10 mouse cellular contexts compared by ENCODE assay signal in genomic region chr6:127094565-127094964, GRCm38 (mm10). TPM values are rescaled to one million over a fixed set of nuclear protein-coding genes. Genes with fewer than 3 reads are reported as not detected.
DNase-seq lines count a peak whose midpoint lies in the region; ATAC-seq and TF ChIP-seq lines count a peak whose summit lies in the region.
"Had no signal": no experiment of that assay in that cellular context is flagged by ENCODE, and none has a peak within 500 bp of the region (broad histone marks: within the 10 kb centered on the region; RNA-seq: fewer than 3 reads in every experiment).

No protein-coding gene starts in this region.

- peak; percentile 12 for TF ChIP-seq RAD21 in CH12.LX (IDR thresholded peaks at IDR 0.05; ENCODE audit: low read depth, low read length)

- intact Hi-C loops in gastrocnemius, adult 2 months (cut with DNase I), result no loop called here

- no peaks in the 10 kb centered on the region for H3K4me1 ChIP-seq in liver, embryonic 14.5 days (replicated peaks; ENCODE audit: control insufficient read depth in 2 of 2, insufficient read depth in 2 of 2, low read length in 1 of 2)
- no peaks in the 10 kb centered on the region for H3K4me1 ChIP-seq in CH12.LX (ENCODE audit: control insufficient read depth in 1 of 2, insufficient read depth in 2 of 2)
- no peaks in the 10 kb centered on the region for H3K4me1 ChIP-seq in forebrain, embryonic 15.5 days
- H3K4me1 ChIP-seq: megakaryocyte, embryonic 14.5 days had no signal

- peak; percentile 46 for DNase-seq in gastrocnemius, adult 2 months
- DNase-seq in gastrocnemius, adult 8-10 months (ENCODE audit: low spot score in 2 of 2), result no peak
- no peak for DNase-seq in liver, embryonic 14.5 days (ENCODE audit: low read depth in 3 of 3, low spot score in 3 of 3)
- DNase-seq in liver, result no peak
- no peak for DNase-seq in CH12.LX (ENCODE audit: extremely low read depth)
- DNase-seq in layer of hippocampus, adult 11-12 months (ENCODE audit: low spot score), result no peak
- DNase-seq: gastrocnemius, postnatal 25 days had no signal

- 0 out of 2 replicates have a peak overlapping the region, but pooled peaks have one; percentile 25 for H3K27ac ChIP-seq in gastrocnemius, adult 2 months
- no peak overlapping the region for H3K27ac ChIP-seq in liver, embryonic 14.5 days
- H3K27ac ChIP-seq in CH12.LX (ENCODE audit: insufficient read depth, low read depth), result no peak overlapping the region
- H3K27ac ChIP-seq in forebrain, embryonic 15.5 days (replicated peaks), result no peak overlapping the region

- H3K36me3 ChIP-seq in liver, embryonic 14.5 days (replicated peaks; ENCODE audit: control insufficient read depth, insufficient read depth, low read depth), result no peaks in the 10 kb centered on the region
- H3K36me3 ChIP-seq in CH12.LX (replicated peaks in 1 of 2; ENCODE audit: control insufficient read depth in 1 of 2, insufficient read depth in 1 of 2, low read length in 1 of 2), result peaks cover 19 to 48% of the 10 kb centered on the region in 2 experiments
- peaks cover 23% of the 10 kb centered on the region for H3K36me3 ChIP-seq in forebrain, embryonic 15.5 days

- in situ Hi-C loops in CH12.LX (cut with MboI; ENCODE audit: low pct_ligation_motif_present, low pct_unique_long_range_greater_than_20kb, low sequenced_read_pairs), result no loop called here

- H3K9me3 ChIP-seq in liver, embryonic 14.5 days (ENCODE audit: control insufficient read depth, low read length), result no peaks in the 10 kb centered on the region
- no peaks in the 10 kb centered on the region for H3K9me3 ChIP-seq in CH12.LX (replicated peaks; ENCODE audit: low read length)
- H3K9me3 ChIP-seq in forebrain, embryonic 15.5 days, result no peaks in the 10 kb centered on the region
- H3K9me3 ChIP-seq: megakaryocyte, embryonic 14.5 days had no signal

- H3K27me3 ChIP-seq in liver, embryonic 14.5 days (ENCODE audit: control insufficient read depth, insufficient read depth, low read length), result no peaks in the 10 kb centered on the region
- H3K27me3 ChIP-seq in CH12.LX (replicated peaks), result no peaks in the 10 kb centered on the region
- H3K27me3 ChIP-seq in forebrain, embryonic 15.5 days, result no peaks in the 10 kb centered on the region
- H3K27me3 ChIP-seq: megakaryocyte, embryonic 14.5 days had no signal

- no peak for TF ChIP-seq EP300 in liver, embryonic 14.5 days (IDR thresholded peaks at IDR 0.05; ENCODE audit: low read depth)
- no peak for TF ChIP-seq EP300 in CH12.LX (IDR thresholded peaks at IDR 0.05; ENCODE audit: low read length)

- no peak overlapping the region for H3K9ac ChIP-seq in liver, embryonic 14.5 days (replicated peaks)
- H3K9ac ChIP-seq in CH12.LX (ENCODE audit: insufficient read depth, low read depth), result no peak overlapping the region
- H3K9ac ChIP-seq in forebrain, embryonic 15.5 days (replicated peaks), result no peak overlapping the region

- 52% methylated on average over 7 of the region's 7 CpGs for WGBS in liver, embryonic 14.5 days (ENCODE audit: insufficient replicate concordance)
- WGBS in forebrain, embryonic 15.5 days, result 64% methylated on average over 7 of the region's 7 CpGs

- no peaks in the 10 kb centered on the region for H3K79me2 ChIP-seq in CH12.LX (replicated peaks; ENCODE audit: control insufficient read depth, extremely low read depth, insufficient read depth, poor library complexity, severe bottlenecking)

- no peak overlapping the region for H3K4me3 ChIP-seq in gastrocnemius, adult 2 months
- no peak overlapping the region for H3K4me3 ChIP-seq in liver, embryonic 14.5 days (ENCODE audit: insufficient read depth in 1 of 2, low read depth in 2 of 2, low read length in 2 of 2)
- H3K4me3 ChIP-seq in CH12.LX (replicated peaks in 1 of 3; ENCODE audit: low read depth in 2 of 3, low read length in 2 of 3, poor library complexity in 1 of 3), result no peak overlapping the region
- H3K4me3 ChIP-seq in forebrain, embryonic 15.5 days, result no peak overlapping the region
- H3K4me3 ChIP-seq: megakaryocyte, embryonic 14.5 days had no signal

- peak; percentile 57 for TF ChIP-seq CTCF in gastrocnemius, adult 2 months (IDR thresholded peaks at IDR 0.05)
- peak; percentile 57 for TF ChIP-seq CTCF in liver, embryonic 14.5 days (IDR thresholded peaks at IDR 0.05; ENCODE audit: low read depth)
- peak in 1 of 2 experiments; percentile 59; a peak in 2 of 4 replicates for TF ChIP-seq CTCF in CH12.LX (conservative IDR thresholded peaks at IDR 0.05 in 1 of 2, IDR thresholded peaks at IDR 0.05 in 1 of 2; ENCODE audit: low read depth in 2 of 2, low read length in 2 of 2)

- no peak for ATAC-seq in liver, embryonic 14.5 days (ENCODE audit: insufficient read depth)
- 0 out of 2 replicates have a peak, but pooled peaks have one; percentile 32 for ATAC-seq in common myeloid progenitor, adult 5-6 weeks (replicated peaks; ENCODE audit: low read depth, poor library complexity, severe bottlenecking)
- no peak for ATAC-seq in forebrain, embryonic 15.5 days (replicated peaks)

- no peak for TF ChIP-seq POLR2A in CH12.LX (IDR thresholded peaks at IDR 0.05; ENCODE audit: low read depth, low read length)

- H3K4me2 ChIP-seq in liver, embryonic 14.5 days (ENCODE audit: low read depth), result no peak overlapping the region
- no peak overlapping the region for H3K4me2 ChIP-seq in CH12.LX (ENCODE audit: insufficient read depth, low read depth, poor library complexity, severe bottlenecking)
- no peak overlapping the region for H3K4me2 ChIP-seq in forebrain, embryonic 15.5 days (replicated peaks)

- dilution Hi-C loops in CH12.LX (cut with MboI; ENCODE audit: extremely low pct_ligation_motif_present, extremely low pct_unique_long_range_greater_than_20kb, low sequenced_read_pairs), result no loop called here

TF ChIP-seq in CH12.LX, 34 proteins besides CTCF, POLR2A, EP300 and RAD21:
- TF ChIP-seq SMC3 (IDR thresholded peaks at IDR 0.05; ENCODE audit: low read depth, low read length) (peak; percentile 44), MAX (IDR thresholded peaks at IDR 0.05; ENCODE audit: low read length) (no peak), E2F4 (IDR thresholded peaks at IDR 0.05; ENCODE audit: insufficient replicate concordance, low read depth, low read length) (no peak), MYC (IDR thresholded peaks at IDR 0.05; ENCODE audit: low read depth, low read length) (no peak), TBP (conservative IDR thresholded peaks at IDR 0.05; ENCODE audit: low read depth, low read length) (no peak)

RNA-seq across cellular contexts. Expression of gene Tigar, which starts 14.8 kb away (rescaled TPM):
- total RNA-seq in gastrocnemius, adult 2 months (2021), result 100 to 1,000 TPM in 1 of 2 experiments, 10 to 100 TPM in 1; 76.6 to 103 TPM
- 100 to 1,000 TPM; 119 to 144 (median 138) TPM for total RNA-seq in gastrocnemius, adult 8-10 months (2022)
- 0.53 and 0.75 TPM in 2 replicates for polyA plus RNA-seq in liver, embryonic 14.5 days (2012; rRNA removed)
- polyA plus RNA-seq in liver, embryonic 14.5 days (2014; fragmentation: Nextera tagmentation; extraction: Ambion mirVana), result 0.29 and 0.43 TPM in 2 replicates
- total RNA-seq in CH12.LX (2012; rRNA removed) (8.9 and 12.4 TPM in 2 replicates), CH12.LX (2014; rRNA removed) (11.5 and 11.8 TPM in 2 replicates)
- 18.6 and 20.8 TPM in 2 replicates for polyA plus RNA-seq in CH12.LX (2012; ENCODE audit: insufficient read length, low read depth)
- 4.1 and 4.8 TPM in 2 replicates for total RNA-seq in common myeloid progenitor, adult 5-6 weeks (2017)
- polyA plus RNA-seq in forebrain, embryonic 15.5 days (2015; fragmentation: Nextera tagmentation; extraction: Ambion mirVana), result 9.2 and 10.0 TPM in 2 replicates

RNA-seq across cellular contexts. Expression of gene Fgf23, which starts 21.9 kb away (rescaled TPM):
- not detected for total RNA-seq in gastrocnemius, adult 2 months (2021)
- not detected for total RNA-seq in gastrocnemius, adult 8-10 months (2022)
- polyA plus RNA-seq in liver, embryonic 14.5 days (2012; rRNA removed), result not detected in 2 replicates
- not detected in 2 replicates for polyA plus RNA-seq in liver, embryonic 14.5 days (2014; fragmentation: Nextera tagmentation; extraction: Ambion mirVana)
- total RNA-seq in CH12.LX (2012; rRNA removed), result not detected in 2 replicates
- not detected in 2 replicates for total RNA-seq in CH12.LX (2014; rRNA removed)
- not detected in 2 replicates for polyA plus RNA-seq in CH12.LX (2012; ENCODE audit: insufficient read length, low read depth)
- not detected in 2 replicates for total RNA-seq in common myeloid progenitor, adult 5-6 weeks (2017)
- polyA plus RNA-seq in forebrain, embryonic 15.5 days (2015; fragmentation: Nextera tagmentation; extraction: Ambion mirVana), result 0.09 and 0.10 TPM in 2 replicates
- total RNA-seq: gastrocnemius, postnatal 25 days had no signal

RNA-seq across cellular contexts. Expression of gene Ccnd2, which starts 57.4 kb away (rescaled TPM):
- 10 to 100 TPM in 1 of 2 experiments, 1 to 10 TPM in 1; 6.9 to 16.6 TPM for total RNA-seq in gastrocnemius, adult 2 months (2021)
- total RNA-seq in gastrocnemius, adult 8-10 months (2022), result 10 to 100 TPM in 2 of 4 experiments, 1 to 10 TPM in 2; 5.0 to 16.2 (median 9.6) TPM
- polyA plus RNA-seq in liver, embryonic 14.5 days (2012; rRNA removed), result 4.9 and 7.5 TPM in 2 replicates
- 52.5 and 59.4 TPM in 2 replicates for polyA plus RNA-seq in liver, embryonic 14.5 days (2014; fragmentation: Nextera tagmentation; extraction: Ambion mirVana)
- total RNA-seq in CH12.LX (2012; rRNA removed) (99.4 and 146 TPM in 2 replicates), CH12.LX (2014; rRNA removed) (33.5 and 42.4 TPM in 2 replicates)
- 255 and 299 TPM in 2 replicates for polyA plus RNA-seq in CH12.LX (2012; ENCODE audit: insufficient read length, low read depth)
- 60.9 and 79.1 TPM in 2 replicates for total RNA-seq in common myeloid progenitor, adult 5-6 weeks (2017)
- polyA plus RNA-seq in forebrain, embryonic 15.5 days (2015; fragmentation: Nextera tagmentation; extraction: Ambion mirVana), result 1,282 and 1,421 TPM in 2 replicates

Comparison
In these comparisons a context has a peak if more than half of its experiments do, and no peak if none do; other contexts are left out.
1. RNA of gene Tigar, which starts 14.8 kb away (total RNA-seq): 119 to 144 TPM in gastrocnemius, adult 8-10 months and 76.6 to 103 TPM in gastrocnemius, adult 2 months; 8.9 to 12.4 TPM in CH12.LX and 4.1 to 4.8 TPM in common myeloid progenitor, adult 5-6 weeks; every median in the first group is over 4 times any median in the second.